Mouse (Mus musculus) right cerebral cortex, adult 18-20 months (tissue): ENCODE results near the gene Gm43951.
"Not testable (repeated sequence)": the region's sequence is repeated elsewhere in the genome, so short reads cannot be mapped to it uniquely, and the experiment has no call there.

Source experiments
- DNase-seq: peaks from one replicate; pipeline ENCODE4 v3.0.0; 2022; ENCODE audit warnings: mixed read lengths

Gene Gm43951

DNA sequence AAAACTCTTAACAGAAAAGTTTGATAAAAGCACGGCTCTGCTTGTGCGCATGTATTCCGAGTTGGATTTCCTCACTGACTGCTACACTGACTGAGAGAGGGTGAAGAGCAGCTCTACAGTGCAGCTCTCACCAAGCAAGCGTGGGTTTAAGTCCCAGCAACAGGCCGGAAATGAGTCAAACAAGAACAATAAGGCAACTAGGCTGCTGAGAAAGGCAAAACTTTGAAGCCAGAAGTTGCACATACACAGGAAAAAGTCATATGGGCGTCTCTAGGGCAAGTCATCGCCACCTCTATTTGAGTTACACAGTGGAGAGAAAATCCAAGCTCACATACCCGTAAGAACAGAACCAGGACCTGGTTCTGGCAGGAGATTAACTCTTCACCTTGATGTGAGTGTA, 10.1 kb downstream of the Gm43951 start:
- DNase-seq = no peak

DNA sequence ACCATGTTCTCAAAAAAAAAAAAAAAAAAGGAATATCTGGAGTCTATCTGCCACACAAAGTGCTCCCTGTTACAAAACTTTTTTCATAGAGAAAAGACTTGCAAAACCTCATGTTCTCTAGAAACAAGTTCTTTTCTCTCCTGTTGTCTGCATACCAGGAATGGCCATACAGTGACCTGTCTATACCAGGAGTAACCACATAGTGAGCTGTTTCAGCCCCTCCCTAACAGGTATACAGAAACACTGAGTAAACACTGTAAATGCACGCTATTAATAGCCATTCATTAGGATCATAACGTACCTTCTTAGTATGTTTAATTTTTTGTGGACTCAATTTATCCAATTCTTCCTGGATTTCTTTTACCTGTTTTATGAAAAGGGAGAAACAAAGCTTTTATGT, 12.4 kb downstream of the Gm43951 start:
- DNase-seq = no peak

DNA sequence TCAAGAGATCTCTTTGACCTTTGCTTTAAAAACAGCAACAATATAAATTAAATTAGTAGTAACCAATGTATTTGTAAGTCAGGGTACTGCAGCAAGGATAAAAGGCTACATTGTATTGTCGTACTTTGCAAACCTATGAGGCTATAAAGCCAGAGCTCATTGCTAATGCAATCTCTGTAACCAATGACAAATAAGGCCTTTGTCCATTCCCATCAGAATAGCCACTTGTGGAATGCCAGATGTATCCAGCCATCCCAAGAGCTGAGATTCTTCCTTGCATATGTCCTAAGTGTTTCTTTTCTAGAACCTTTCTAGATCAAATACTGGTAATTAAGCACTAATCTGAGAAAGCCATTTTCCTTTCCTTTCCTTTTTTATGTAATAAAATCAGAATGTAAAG, 15.8 kb downstream of the Gm43951 start:
- no peak for DNase-seq

DNA sequence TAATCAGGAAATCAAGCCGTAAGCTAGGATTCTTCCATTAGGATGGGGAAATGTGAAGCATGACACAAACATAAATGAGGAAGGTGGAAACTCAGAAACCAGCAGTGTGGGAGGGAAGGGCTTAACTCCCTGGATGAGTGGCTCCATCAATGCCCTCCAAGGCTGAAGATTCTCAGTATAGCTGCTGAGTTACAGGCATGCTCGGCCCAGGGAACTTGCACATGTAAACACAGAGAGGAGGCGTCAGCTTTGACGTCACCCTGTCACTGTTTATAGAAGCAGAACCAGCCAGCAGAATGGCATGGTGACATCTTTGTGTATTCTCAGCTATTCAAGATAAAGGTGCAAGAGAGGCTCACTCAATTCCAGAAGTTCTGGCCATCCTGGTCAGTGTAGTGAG, 22.4 kb downstream of the Gm43951 start:
- DNase-seq = no peak

DNA sequence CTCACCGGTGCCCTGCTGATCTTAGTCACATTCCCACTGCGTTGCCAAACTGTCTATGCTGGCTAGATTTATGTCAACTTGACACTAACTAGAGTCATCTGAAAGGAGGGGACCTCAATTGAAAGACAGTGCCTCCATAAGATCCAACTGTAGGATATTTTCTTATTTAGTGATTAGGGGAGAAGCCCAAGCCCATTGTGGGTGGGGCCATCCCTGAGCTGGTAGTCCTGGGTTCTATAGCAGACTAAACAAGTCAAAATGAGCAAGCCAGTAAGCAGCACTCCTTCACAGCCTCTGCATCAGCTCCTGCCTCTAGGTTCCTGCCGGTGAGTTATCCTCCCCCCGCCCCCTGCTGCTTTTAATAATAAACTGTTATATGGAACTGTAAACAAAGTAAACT, 25.5 kb downstream of the Gm43951 start:
- DNase-seq = no peak

DNA sequence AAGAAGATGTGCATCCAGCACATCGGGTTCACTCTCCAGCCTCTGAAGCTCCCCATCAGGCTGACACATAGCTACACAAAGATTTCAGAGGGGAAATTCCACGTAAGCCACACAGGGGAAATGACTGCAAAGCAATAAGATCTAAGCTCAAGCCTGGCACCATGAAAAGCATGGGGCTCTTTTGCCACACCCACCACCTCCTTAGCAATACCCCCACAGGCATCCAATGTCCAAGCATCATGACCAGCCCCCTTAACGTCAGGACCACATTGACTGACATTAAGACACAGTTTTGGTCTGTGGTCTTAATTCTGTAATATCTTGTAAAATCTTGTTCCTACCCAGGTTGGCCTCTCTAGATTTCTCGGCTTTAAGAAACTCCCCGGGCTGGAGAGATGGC, 26.1 kb downstream of the Gm43951 start:
- no peak for DNase-seq

DNA sequence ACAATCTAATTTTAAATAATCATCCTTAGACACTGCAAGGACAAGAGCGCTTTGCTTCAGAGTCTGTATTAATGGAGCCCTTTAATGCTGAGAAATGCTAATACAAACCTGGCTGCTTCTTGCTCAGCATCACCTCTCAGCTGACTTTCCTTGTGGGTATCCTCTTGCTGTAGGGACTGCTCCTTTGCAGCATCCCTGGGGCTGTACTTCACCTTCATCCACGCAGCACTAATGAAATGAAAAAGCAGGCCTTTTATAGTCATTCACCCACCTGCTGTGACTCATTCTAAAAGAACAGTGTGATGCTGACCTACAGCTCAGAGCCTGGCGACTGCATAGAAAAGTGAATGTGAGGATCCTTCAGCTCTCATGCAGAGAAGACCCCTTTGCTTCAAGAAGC, 30.1 kb downstream of the Gm43951 start:
- DNase-seq = no peak

DNA sequence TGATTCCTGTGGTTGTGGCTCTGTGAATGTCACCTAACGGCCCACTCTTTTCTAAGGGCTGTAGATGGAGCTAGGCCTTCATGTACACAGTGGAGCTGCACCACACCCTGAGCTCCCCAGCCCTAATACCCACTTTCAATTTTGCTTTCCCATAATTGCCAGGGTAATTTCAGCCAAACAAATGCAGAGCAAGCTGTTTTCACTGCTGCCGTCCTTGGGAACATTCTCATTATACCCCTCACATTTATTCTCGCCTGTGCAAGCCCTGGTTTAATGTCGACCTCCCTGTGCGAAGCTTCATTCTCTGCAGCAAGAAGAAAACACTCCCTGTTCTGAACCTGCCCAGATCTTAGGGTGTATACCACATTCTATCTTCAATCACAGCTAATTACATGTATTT, 30.7 kb downstream of the Gm43951 start:
- no peak for DNase-seq

DNA sequence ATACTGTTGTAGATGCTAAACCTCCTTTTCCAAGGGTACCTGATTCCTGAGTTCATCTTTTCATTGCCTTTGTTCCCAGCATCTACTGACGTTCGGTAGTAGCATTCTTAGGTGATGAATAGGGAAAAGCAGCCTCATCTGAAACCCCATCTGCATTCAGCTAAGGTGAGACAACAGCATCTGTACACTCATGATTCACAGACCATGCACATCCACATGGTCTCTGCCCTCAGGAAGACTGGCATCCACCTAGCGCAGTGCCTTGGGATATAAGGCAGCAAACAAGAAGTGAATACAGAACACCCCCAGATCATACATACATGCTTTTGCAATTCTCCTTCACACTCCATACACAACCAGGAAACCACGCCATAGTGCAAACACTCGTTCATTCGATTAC, 31.9 kb downstream of the Gm43951 start:
- no peak for DNase-seq

DNA sequence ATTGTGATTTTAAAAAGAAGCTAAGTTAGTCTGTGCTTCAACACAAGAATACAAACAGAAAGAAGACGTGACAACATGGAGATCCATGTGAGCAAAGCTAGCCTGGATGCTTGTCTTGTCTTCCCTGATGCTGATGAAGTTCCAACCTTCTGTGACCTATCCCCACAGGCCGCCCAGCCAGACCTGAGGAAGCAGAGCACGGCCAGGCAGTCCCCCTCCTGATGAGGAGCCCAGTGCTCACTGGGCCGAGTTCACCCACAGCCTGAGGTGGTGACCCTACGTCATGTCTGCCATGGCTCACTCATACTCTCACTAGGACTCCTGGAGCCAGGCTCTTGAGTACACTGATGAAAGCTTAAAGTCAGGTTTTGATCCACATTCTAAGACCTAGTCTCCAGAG, 33.1 kb downstream of the Gm43951 start:
- no peak for DNase-seq

DNA sequence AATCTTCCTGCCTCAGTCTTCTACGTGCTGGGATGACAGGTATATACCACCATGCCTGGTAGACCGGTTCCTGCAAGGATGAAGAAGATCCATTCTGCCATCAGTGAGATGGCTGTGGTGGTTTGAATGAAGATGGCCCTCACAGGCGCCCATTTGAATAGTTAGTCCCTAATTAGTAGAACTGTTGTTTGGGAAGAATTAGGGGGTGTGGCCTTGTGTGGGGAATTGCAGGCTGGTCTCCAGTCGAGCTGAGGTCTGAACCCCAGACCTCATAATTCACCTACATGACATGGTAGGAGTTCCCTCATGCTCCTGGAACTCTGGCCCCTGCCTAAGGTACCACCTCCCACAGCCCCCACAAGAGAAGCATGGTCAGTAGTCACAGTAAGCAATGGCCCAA, 34.7 kb downstream of the Gm43951 start:
- not testable (repeated sequence) for DNase-seq

DNA sequence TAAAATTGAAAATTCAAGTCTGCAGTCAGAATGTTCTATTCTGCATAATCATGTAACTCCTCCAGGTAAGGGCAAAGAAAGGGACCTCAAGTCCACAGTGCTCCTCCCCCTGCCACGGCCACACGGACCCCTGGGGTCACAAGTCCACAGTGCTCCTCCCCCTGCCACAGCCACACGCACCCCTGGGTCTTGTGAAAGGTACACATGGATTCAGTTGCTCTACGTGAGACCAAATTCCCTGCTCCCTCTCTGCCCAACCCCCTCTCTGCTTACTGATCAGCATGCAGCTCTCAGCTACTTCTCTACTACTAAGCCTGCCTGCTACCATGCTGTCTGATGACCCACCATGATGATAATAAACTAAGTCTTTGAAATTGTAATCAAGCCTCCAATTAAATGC, 36.8 kb downstream of the Gm43951 start:
- DNase-seq = no peak

DNA sequence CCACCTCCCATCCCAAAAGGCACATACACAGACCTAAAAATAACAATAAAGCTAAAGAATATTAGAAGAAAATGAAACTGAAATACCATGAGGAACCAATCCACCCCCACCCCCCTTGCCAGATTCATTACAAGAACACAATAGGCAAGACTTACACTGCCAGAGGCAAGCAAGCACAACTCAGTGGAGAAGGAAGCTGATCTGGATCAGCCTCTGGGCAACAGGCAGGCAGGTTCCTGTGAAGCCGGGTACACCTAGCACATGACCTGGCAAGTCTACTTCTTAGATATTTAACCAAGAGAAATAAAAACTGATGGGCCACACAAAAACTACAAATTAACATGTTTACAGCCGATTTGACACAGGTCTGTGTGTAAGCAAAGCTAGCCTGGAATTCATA, 43.4 kb downstream of the Gm43951 start:
- DNase-seq = no peak

DNA sequence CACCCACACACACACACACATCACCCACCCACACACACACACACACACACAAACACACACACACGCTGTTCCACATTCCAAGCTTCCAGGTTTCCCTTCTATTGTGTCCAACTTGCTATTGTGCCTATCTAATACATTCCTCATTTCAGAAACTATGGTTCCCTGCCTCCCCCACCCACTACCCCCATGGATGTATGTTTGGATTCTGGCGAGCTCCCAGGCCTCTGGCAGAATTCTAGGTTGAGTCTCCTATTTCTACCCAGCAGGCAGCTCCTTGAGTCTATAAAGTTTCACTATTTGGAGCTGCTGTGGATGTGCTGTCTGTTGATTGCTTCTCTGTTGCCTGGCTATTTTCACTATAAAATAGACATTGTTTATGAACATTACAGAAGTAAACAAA, 50.0 kb downstream of the Gm43951 start:
- peak; percentile 51 for DNase-seq

DNA sequence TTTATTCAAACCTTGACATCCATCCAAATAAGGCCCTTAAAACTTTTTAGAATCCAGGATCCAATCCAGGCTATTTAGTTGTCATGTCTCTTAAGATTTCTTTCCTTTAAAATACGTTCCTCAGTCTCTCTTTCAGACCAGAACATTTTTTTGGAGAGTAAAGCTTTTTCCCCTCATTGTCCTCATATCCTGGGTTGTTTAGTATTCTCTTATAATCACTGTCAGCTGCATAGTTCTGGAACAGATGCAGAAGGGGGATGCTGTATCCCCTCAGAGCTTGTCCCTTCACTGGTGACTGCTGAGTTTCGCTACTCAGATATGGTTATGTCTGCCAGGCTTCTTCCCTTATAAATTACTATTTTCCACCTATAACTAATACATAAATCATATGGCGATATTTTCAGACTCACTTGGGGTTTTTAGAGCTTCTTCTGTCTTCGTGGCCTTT, 50.6 kb downstream of the Gm43951 start:
- DNase-seq = no peak

DNA sequence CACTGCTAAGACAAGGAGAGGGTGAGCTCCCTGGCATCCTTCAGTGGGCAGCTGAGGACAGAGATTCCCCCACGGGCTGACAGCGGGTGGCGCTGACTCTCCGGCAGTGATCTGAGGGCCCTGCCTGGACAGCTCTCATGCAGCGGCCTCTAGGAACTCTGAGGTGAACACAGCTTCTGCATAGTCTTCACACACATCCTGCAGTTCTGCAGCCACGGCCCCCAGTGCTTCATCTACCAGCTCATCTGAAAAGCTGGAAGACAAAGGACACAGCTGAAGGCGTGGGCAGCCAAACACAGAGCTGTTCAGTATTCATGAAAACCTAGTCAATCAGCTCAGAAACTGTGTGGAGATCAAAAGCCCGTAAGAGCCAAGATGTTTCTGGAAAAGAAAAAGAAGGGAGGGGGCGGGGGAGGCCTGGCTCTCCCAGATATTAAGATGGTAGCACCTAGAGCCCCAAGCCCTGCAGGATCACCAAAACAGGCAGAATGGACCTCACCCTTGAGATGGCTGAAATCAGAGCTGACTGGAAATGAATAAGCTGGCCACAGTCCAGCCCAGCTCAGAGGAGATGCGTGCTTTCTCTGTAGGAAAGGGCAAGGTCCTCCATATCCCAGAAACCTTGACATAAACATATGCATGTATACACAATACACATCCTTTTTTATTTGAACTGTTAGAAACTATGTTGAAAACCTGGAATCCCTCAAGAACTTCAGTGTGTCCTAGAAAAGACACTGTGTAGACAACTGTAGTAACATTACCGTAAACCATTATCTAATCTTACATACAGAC, 51.3 kb downstream of the Gm43951 start:
- DNase-seq = peak; percentile 72
